Mouse (Mus musculus): ENCODE measurements around the gene Gm4871. TPM values are rescaled to one million over a fixed set of nuclear protein-coding genes. Genes with fewer than 3 reads are reported as not detected.
A peak's percentile ranks its signal among the peaks of the same experiment; 100 is the strongest.
"Not testable (repeated sequence)": the region's sequence is repeated elsewhere in the genome, so short reads cannot be mapped to it uniquely, and the experiment has no call there.

Gm4871 gene
- not detected in 2 replicates for total RNA-seq (2021)
- long read RNA-seq: 0 reads

- peak; percentile 32 for DNase-seq
Observed at GRCm38 (mm10) chr5:145032391-145032790, at the start of gene Gm4871. Gm4871 (minus strand) TSS chr5:145032754.

- DNase-seq: no peak
Observed at GRCm38 (mm10) chr5:145081866-145082613, 49.5 kb upstream of the Gm4871 start.

DNA sequence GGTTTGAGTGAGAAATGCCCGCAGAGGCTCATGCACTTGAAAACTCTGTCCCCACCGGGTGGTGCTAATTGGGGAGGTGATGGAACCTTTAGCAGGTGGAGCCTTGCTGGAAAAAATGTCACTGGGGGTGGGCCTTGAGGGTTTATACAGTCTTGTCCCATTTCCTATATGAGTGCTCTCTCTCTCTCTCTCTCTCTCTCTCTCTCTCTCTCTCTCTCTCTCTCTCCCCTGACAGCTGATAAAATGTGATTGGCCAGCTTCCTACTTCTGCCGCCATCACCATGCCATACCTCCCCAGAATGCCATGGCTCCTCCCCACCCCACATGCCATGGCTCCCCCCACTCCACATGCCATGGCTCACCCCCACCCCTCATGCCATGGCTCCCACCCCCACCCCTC is 42.5 kb upstream of the Gm4871 start:
- DNase-seq: no peak

GRCm38 (mm10) chr5:145071342-145071741 is 38.8 kb upstream of the Gm4871 start:
- DNase-seq: no peak

DNA sequence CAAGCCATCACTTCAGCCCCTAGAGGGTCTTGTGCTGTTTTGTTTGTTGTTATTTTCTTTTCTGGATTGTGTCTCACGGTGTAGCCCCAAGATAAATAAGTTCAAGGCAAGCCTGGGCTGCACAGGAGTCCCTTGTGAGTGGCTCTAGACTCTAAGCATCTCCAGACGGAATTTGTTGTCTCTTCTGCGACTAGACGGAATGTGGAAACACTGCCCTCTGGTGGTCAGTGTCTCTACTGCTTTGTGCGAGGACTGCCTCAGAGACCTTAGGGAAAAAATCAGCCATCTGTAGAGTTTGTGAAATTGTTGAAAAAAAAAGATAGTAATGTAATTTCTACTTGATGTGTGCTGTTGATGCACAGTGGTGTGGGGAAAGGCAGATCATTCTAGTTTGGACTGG is 37.2 kb upstream of the Gm4871 start:
- DNase-seq: peak; percentile 75

GRCm38 (mm10) chr5:145068863-145069262 is 36.3 kb upstream of the Gm4871 start:
- DNase-seq: no peak

- DNase-seq: no peak
Observed at GRCm38 (mm10) chr5:145064765-145065340, 32.3 kb upstream of the Gm4871 start.

DNA sequence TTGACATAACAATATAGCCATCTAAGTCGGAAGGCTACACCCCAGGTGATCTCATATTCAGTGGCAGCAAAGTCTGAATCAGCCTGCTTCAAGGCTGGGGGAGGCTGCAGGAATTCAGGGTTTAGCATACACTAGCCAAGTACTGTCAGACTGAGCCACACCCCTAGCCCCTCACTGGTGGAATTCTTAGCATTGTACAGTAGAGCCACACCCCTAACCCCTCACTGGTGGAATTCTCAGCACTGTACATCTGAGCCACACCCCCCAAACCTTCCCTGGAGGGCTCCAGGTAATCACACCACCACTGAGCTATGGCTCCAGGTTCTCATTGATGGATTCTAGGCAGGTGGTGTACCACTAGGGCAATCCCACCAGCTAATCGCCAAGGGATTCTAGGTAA is 27.0 kb upstream of the Gm4871 start:
- DNase-seq: no peak

DNA sequence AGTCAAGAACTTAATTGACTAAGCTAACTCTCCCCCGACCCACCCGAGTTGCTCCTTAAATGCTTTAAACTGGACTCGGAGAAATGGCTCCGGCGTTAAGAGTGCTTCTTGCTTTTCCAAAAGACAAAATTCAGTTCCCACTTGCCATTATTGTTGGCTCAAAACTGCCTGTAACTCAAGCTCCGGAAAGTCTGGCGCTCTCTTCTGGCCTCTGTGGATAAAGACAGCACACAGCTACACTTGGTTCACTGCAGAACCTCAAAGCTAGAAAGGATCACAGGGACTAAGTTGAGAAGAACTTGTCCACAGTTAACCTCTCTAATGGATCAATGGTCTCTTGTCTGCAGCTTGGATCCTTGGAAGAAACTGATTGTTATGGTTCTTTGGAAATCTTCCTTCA is 26.2 kb upstream of the Gm4871 start:
- peak; percentile 16 for DNase-seq

- DNase-seq: no peak
Observed at GRCm38 (mm10) chr5:145057907-145058306, 25.4 kb upstream of the Gm4871 start.

DNA sequence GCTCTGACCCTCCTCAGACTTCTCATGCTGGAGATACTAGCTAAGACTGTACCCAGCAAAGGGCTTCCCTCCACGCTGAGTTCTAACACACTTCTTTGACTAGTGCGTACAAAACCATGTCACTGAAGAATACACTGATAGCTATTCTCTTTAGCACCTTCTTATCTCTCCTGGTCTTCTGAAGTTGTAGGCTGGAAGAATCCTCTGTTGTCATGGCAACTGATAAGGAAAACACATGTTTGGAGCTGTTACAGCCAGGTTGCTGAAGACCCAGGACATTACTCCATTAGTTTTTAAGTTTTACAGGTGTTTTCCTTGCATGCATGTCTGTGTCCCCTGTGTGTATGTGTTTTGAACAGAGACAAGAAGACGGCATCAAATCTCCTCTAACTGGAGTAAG is 21.6 kb upstream of the Gm4871 start:
- not testable (repeated sequence) for DNase-seq

- DNase-seq: not testable (repeated sequence)
Observed at GRCm38 (mm10) chr5:145042690-145043089, 10.1 kb upstream of the Gm4871 start, which contains the start of gene 1700018F24Rik. 1700018F24Rik (plus strand) TSS chr5:145042990.

DNA sequence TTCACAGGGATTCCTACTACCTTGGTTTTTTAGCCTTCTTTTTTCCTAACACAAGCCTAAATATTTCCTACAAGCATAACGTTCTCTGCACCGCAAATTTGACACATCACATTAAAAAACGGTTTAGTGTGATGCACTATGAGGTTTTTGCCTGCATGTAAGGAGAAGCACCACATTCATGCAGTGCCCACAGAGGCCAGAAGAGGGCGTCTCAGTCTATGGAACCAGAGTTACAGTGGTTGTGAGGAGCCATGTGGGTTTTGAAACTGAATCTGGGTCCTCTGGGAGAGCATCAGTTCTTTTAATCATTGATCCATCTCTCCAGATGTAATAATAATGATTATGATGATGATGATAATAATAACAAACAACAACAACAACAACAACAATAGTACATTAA is 9.1 kb upstream of the Gm4871 start:
- peak; percentile 5 for DNase-seq

DNA sequence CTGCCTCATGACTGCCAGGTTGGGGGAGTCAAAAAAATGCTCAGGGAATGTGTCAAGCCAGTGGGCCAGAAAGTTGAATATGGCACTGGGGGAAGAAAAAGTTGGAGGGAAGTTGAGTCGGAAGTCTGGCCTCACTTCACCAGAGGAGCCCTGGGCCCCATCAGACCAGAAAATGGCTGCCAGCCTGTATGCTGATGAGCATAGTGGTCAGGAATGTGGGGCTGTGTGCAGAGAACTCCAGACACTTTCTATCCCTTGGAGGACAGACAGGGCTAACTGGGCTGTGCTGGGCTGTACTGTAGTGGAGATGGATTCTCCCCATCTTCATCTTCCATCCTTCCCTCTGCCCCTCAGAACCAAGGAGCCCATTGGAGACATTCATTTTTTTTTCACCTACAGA is 2.1 kb downstream of the Gm4871 start:
- not testable (repeated sequence) for DNase-seq

- DNase-seq: not testable (repeated sequence)
Observed at GRCm38 (mm10) chr5:145020712-145021111, 11.8 kb downstream of the Gm4871 start.

DNA sequence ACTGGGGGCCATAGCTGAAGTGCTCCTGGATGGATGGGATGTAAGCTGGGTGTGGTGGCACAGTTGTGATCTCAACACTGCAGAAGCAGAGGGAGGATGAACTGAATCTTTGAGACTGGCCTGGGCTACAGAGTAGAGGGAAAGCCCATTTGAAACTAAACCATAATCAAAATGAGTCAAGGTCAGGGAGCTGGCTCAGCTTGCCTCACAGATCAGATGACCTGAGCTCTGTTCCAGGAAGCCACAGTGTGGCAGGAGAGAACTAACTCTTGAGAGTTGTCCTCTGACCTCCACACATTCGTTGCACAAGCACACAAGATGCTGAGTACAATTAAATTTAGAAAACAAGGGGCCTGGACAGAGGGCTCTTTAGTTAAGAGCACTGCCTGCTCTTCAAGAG is 12.3 kb downstream of the Gm4871 start:
- not testable (repeated sequence) for DNase-seq

GRCm38 (mm10) chr5:145016761-145017160 is 15.8 kb downstream of the Gm4871 start:
- DNase-seq: not testable (repeated sequence)

DNA sequence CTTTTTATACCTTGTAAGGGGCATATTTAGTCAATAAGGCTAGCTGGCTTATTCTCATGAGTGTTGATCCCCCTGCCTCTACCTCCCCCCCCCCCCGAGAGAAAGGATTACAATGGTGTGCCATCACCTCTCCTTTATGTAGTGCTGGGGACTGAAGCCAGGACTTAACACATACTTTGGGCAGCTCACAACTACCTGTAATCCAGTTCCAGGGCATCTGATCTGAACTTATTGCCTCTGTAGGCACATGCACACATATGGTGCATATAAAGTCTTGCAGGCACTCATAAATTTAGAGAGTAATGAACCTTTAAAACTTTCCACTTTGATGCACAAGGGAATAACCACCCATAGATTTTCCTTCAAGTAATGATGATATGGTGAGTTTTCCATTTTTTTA is 18.3 kb downstream of the Gm4871 start:
- DNase-seq: no peak

DNA sequence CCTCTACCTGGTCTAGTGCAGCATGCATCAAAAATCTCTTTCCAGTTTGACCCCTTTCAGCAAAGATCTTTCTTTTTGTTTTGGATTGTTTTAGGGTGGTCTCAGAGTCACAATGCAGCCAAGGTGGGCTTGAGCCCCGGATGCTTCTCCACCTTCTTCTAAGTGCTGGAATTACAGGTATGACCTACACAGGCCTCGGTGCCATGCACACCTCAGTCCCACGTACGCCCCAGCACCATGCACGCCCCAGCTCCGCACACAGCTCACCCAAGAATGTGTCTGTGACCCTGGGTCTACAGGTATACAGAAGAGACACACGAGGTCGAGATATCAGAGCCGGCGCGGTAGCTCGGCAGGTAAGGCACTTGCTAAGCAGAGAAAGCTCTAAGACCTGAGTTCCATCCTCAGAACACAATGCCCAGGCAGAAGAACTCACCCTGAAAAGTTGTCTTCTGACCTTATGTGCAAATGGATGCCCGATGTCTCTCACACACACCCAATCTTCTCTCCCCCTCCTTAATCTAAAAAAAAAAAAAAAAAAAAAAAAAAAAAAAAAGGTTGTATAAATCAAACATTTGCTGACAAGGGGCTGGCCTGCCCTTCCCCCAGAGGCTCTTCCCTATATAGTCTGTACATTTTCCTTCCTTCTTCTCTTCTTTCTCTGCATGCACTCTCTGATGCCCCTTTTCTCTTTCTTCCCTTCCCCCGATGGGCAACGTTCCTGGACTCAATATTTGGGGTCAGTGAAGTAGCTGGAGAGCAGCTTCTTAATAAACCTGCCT is 23.5 kb downstream of the Gm4871 start:
- no peak for DNase-seq

GRCm38 (mm10) chr5:145005596-145005995 is 27.0 kb downstream of the Gm4871 start:
- no peak for DNase-seq

DNA sequence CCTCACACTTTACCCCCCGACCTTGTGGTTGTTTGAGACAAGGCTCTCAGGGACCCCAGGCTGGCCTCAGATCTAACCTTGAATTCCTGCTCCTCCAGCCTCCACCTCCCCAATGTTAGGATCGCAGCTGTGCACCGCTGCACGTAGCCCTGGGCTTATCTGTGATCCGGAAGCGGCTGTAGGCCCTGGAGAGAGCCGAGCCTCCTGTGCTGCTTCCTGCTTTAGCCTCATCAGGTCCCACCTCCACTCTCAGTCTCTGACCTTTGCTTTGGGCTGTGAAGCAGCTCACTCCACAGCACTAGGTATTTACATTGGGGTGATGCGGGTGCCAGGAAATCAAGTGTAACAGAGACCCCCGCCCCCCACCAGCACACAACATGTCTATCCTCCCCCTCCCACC is 28.1 kb downstream of the Gm4871 start:
- DNase-seq: no peak

- no peak for DNase-seq
Observed at GRCm38 (mm10) chr5:145003362-145003761, 29.2 kb downstream of the Gm4871 start.

DNA sequence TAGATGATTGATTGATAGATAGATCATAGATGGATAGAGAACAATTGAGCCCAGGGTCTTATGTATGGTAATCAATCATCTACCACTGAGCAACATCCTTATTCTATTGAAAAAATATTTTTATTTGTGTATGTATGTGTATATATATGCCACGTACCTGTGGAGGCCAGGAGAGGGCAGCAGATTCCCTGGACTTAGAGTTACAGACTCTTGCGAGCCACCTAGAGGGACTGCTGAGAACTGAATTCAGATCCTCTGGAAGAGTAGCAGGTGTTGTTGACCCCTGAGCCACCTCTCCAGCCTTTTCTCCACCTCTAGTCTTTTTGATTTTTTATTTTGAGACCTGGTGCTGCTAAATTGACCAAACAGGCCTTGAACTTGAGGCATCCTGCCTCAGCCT is 34.1 kb downstream of the Gm4871 start:
- no peak for DNase-seq

All from adrenal gland, postnatal 25 days (tissue).